Mouse (Mus musculus): ENCODE measurements at regions not wholly inside any gene's neighbourhood (a gene's known extent, or its start where the extent isn't known, plus 50 kb on each side); places are given as distances from the start of the nearest gene placed in this dataset.

GRCm38 (mm10) chr1:183624266-183624665, 206.3 kb downstream of the Hhipl2 start:
- DNase-seq: no peak

GRCm38 (mm10) chr1:183633810-183634209, 215.8 kb downstream of the Hhipl2 start:
- DNase-seq: no peak

- DNase-seq: no peak
Measured at GRCm38 (mm10) chr1:183634836-183635235, 216.8 kb downstream of the Hhipl2 start.

- no peak for DNase-seq
Measured at GRCm38 (mm10) chr1:183637214-183637613, 219.2 kb downstream of the Hhipl2 start.

GRCm38 (mm10) chr1:183639332-183639731, 221.3 kb downstream of the Hhipl2 start:
- no peak for DNase-seq

- DNase-seq: no peak
Measured at GRCm38 (mm10) chr1:183640568-183640967, 222.6 kb downstream of the Hhipl2 start.

GRCm38 (mm10) chr1:183644001-183644400, 226.0 kb downstream of the Hhipl2 start:
- no peak for DNase-seq

GRCm38 (mm10) chr1:183653878-183654277, 235.9 kb downstream of the Hhipl2 start:
- DNase-seq: no peak

- DNase-seq: peak; percentile 48
Measured at GRCm38 (mm10) chr1:183657043-183657442, 239.0 kb downstream of the Hhipl2 start.

- DNase-seq: no peak
Measured at GRCm38 (mm10) chr1:183660541-183660940, 242.5 kb downstream of the Hhipl2 start.

- DNase-seq: no peak
Measured at GRCm38 (mm10) chr1:183662369-183663043, 244.5 kb downstream of the Hhipl2 start.

GRCm38 (mm10) chr1:183669271-183669670, 251.3 kb downstream of the Hhipl2 start:
- no peak for DNase-seq

GRCm38 (mm10) chr1:183669674-183670073, 251.7 kb downstream of the Hhipl2 start:
- DNase-seq: peak; percentile 13

- DNase-seq: no peak
Measured at GRCm38 (mm10) chr1:183670542-183670941, 252.5 kb downstream of the Hhipl2 start.

- DNase-seq: no peak
Measured at GRCm38 (mm10) chr1:183671541-183671940, 253.5 kb downstream of the Hhipl2 start.

- DNase-seq: no peak
Measured at GRCm38 (mm10) chr1:183672521-183672920, 254.5 kb downstream of the Hhipl2 start.

- no peak for DNase-seq
Measured at GRCm38 (mm10) chr1:183677585-183677984, 259.6 kb downstream of the Hhipl2 start.

GRCm38 (mm10) chr1:183679949-183680348, 261.9 kb downstream of the Hhipl2 start:
- peak; percentile 10 for DNase-seq

GRCm38 (mm10) chr1:183686056-183686455, 268.0 kb downstream of the Hhipl2 start:
- DNase-seq: no peak

- no peak for DNase-seq
Measured at GRCm38 (mm10) chr1:183692756-183693155, 274.7 kb downstream of the Hhipl2 start.

- peak; percentile 12 for DNase-seq
Measured at GRCm38 (mm10) chr1:183699284-183699683, 281.3 kb downstream of the Hhipl2 start.

GRCm38 (mm10) chr1:183702888-183703287, 284.9 kb downstream of the Hhipl2 start:
- DNase-seq: no peak

- no peak for DNase-seq
Measured at GRCm38 (mm10) chr1:183712895-183713294, 294.9 kb downstream of the Hhipl2 start.

- DNase-seq: no peak
Measured at GRCm38 (mm10) chr1:183717060-183717459, 296.0 kb upstream of the Dusp10 start.

- DNase-seq: no peak
Measured at GRCm38 (mm10) chr1:183749126-183749525, 264.0 kb upstream of the Dusp10 start.
